Mouse (Mus musculus) left cerebral cortex, adult 11 months (tissue): ENCODE results near the gene Zbtb48.

Source experiments
- DNase-seq: peaks from one replicate; pipeline ENCODE4 v3.0.0; 2022; ENCODE audit warnings: low spot score

The Zbtb48 gene

DNA sequence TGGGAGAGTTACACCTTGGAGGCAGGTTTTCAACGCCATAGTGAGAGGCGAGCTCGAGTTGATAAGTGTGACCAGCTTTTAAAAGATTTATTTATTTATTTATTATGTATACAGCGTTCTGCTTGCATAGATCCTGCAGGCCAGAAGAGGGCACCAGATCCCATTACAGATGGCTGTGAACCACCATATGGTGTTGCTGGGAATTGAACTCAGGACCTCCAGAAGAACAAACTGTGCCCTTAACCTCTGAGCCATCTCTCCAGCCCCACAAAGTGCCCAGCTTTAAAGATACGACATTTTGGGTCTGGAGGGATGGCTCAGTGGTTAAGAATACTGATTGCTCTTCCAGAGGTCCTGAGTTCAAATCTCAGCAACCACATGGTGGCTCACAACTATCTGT is 1.6 kb upstream of the Zbtb48 start:
- DNase-seq, result no peak

DNA sequence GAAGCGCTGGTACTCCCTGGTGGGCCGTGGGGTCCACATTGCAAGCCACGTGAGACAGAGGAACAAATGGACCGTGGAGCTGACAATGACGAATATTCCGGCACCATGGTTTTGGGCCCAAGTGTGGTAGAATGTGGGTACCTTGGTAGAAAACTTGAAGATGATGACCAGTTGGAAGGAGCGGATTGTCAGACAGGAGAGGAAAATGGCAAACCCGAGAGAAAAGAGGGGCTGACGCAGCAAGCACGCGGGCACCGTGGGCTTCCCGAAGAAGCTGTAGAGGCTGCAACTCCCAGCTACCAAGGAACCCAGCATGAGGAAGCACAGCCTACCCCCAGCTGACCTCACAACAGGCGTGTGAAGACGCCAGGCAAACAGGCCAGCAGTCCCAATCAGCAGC is 985 bp upstream of the Zbtb48 start:
- DNase-seq, result no peak

- DNase-seq, result no peak
These were observed 541 bp downstream of the Zbtb48 start for GRCm38 (mm10) chr4:152026751-152027508.

- DNase-seq, result no peak
These were observed 2.9 kb downstream of the Zbtb48 start for GRCm38 (mm10) chr4:152024525-152024924.

DNA sequence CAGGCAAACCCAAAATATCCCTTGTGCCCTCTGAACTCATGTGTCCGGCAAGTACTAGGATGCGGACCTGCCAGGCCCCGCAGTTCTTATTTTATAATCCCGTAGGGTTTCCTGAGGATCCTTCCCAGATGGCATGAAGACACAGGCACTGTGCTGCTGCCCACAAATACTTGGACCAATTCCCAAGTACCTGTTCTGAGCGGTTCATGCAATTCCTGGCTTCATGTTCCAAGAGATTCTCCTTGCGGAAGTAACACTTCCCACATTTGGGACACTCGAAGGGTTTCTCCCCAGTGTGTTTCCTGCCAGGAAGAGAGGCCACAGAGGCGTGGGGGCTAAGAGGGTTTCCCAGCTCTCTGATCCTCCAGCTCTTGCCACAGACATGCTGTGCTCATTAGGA is 5.0 kb downstream of the Zbtb48 start:
- DNase-seq, result no peak

DNA sequence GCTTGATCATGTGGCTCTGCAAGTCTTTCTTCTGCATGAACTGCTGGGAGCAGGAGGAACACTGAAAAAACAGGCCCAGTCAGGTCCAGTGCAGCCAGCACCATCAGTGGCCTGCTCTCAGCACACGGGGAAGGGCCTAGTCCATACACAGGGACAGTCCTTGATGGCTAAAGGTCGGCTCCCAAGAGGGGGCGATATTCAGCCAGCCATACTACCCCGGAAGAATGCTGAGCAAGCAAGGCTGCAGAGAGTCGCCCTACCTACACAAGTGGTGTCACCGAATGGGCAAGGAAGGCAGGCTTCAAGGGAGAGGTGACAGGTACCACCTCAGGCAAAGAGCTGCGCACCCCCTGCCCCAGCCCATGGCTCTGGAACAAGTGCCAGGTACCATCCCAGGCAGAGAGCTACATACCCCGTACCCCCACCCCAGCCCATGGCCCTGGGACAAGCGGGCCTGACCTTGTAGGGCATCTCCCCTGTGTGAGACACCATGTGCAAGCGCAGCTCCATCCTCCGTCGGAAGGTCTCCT is 5.8 kb downstream of the Zbtb48 start:
- no peak for DNase-seq

- DNase-seq, result no peak
These were observed 7.4 kb downstream of the Zbtb48 start for GRCm38 (mm10) chr4:152020024-152020423.

DNA sequence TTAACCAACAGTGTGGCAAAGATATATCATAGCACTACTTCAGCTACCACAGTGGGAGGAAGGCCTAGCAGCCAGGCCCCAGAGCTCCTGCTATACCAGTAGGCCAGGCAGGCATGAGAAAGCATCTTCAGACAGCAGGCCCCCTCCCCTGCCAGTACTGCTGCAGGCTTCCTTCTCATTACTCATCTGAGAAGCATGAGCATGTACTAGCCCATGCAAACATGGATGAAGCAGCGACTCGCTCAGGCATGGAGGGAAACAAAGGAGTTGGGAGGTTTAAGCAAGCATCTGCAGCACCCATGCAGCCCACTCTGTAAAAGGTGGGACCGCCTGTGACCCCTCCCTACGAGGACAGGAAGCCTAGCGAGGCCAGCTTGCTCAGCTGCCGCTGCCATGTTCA is 8.4 kb downstream of the Zbtb48 start:
- no peak for DNase-seq

DNA sequence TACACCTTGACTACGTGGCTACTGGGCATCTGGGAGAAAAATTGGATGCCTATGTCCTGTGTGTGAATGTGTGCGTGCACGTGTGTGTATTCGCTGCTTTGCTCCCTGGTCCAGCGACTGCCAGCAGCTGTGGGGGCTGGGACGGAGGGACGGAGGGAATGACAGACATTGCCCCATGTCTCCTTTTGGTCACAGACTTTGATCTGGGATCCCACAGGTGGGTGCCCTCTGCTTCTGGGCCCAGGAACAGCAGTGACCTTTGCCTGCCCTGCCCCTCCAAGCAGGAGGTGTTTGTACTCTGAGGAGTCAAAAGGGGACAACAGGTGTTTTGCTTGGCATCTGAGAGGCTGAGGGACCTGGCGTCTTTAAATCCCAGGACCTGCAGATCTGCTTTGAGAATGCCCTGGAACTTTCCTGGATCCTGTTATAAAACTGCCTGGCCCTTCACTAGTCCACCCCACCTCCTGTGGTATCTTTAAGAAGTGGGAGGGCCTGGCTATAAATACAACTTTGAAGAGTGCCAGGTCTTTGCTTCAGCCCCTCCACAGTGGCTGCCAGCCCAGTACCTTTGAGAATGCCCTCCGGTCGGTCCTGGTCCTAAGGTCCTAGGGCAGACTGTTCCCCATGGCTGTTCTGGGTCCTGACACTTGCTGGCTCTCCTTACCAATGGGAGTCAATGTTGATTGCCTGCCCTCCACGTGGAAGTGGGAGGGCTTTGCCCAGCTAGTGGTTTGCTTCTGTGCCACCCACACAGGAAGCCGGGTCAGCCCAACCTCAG is 14.2 kb downstream of the Zbtb48 start:
- DNase-seq, result no peak

GRCm38 (mm10) chr4:152012109-152012508 is 15.4 kb downstream of the Zbtb48 start:
- DNase-seq, result no peak

DNA sequence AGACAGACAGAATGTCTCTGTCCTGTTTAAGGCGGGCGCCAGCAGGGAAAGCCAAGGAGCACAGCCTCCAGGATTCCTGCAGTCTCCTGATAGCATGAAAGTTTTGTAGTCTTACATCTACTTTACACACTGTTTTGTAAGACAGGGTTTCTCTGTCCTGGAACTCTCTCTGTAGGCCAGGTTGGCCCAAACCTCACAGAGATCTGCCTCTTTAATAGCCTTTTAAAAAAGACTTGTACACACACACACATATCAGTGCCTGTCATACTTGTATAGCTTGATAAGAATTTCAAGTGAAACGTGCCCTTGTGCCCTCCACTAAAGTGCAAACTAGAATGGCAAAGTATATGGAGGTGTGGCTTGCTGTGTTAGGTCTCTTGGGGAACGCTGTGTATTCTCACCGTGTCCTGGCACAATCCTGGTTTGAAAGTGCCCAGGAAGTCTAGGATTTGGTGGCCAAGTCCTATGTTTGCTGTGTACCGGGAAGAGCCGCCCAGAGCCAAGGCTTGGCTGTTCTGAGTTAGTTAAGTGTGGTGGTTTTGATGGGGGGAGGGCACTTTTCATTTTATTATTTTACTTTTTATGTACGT is 16.2 kb downstream of the Zbtb48 start:
- DNase-seq, result no peak

- no peak for DNase-seq
These were observed 16.8 kb downstream of the Zbtb48 start for GRCm38 (mm10) chr4:152010707-152011134.

DNA sequence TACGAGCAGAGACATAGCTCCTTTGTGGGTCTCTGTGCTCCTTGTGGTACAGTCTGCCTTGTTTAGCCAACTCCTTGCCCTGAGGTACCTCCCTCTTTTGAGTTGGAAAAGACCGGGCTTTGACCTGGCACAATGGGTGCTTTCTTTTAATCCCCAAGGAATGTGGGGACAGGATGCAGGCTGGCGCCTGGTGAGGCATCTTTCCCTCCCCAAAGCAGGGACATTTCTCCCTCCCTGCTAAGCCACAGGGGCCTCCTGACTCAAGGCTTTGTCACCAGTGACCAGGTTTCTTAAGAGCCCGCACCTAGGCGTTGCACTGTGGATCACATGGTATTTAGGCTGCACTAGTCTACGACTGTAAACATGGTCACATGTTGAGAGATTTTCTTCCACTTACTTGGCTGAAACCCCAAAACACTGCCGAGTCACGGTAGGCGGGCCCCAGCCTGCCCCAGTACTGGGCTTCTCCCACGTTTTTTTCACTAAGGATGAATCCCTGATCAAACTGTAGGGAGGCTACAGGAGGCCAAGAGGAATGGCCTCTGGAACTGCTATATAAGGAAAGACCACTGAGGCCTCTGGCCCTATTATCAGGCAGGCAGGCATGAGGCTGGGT is 17.3 kb downstream of the Zbtb48 start:
- no peak for DNase-seq

DNA sequence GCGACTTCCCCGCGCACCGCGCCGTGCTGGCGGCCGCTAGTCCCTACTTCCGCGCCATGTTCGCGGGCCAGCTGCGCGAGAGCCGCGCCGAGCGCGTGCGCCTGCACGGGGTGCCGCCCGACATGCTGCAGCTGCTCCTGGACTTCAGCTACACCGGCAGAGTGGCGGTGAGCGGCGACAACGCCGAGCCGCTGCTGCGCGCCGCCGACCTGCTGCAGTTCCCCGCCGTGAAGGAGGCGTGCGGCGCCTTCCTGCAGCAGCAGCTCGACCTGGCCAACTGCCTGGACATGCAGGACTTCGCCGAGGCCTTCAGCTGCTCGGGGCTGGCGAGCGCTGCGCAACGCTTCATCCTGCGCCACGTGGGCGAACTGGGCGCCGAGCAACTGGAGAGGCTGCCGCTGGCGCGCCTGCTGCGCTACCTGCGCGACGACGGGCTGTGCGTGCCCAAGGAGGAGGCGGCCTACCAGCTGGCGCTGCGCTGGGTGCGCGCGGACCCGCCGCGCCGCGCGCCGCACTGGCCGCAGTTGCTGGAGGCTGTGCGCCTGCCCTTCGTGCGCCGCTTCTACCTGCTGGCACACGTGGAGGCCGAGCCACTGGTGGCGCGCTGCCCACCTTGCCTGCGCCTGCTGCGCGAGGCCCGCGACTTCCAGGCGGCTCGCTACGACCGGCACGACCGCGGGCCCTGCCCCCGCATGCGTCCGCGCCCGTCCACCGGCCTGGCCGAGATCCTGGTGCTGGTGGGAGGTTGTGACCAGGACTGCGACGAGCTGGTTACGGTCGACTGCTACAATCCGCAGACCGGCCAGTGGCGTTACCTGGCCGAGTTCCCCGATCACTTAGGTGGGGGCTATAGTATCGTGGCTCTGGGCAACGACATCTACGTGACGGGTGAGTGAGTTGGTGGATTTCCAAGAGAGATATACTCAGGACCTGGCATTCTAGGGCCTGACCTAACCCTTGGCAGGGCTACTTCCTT is 18.1 kb downstream of the Zbtb48 start:
- DNase-seq, result peak; percentile 75

DNA sequence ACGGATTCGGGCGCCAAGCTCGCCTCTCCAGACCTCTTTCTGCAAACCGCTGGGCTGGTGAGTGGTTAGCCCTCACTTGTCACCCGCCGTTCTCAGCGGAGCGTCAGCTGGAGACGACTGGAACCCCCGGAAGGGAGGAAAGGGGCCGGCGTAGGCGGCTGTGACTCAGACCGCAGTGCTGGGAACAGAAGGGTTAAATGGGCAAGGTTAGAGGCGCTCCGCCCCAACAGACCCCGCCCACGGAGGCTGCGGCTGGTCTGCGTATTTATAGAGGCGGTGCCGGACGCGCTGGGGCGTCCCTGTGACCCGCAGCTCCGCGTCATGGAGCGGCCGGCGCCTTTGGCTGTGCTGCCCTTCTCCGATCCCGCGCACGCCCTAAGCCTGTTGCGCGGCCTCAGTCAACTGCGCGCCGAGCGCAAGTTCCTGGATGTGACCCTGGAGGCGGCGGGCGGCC is 18.8 kb downstream of the Zbtb48 start, which contains the start of gene Klhl21:
Gene Klhl21 (plus strand): TSS at position 182 of the 454 bp plus-strand sequence.
- DNase-seq, result peak; percentile 88

- DNase-seq, result no peak
These were observed 19.3 kb downstream of the Zbtb48 start for GRCm38 (mm10) chr4:152008148-152008500.

- no peak for DNase-seq
These were observed 19.9 kb downstream of the Zbtb48 start for GRCm38 (mm10) chr4:152007481-152008147.

GRCm38 (mm10) chr4:152006812-152007211 is 20.7 kb downstream of the Zbtb48 start:
- no peak for DNase-seq

DNA sequence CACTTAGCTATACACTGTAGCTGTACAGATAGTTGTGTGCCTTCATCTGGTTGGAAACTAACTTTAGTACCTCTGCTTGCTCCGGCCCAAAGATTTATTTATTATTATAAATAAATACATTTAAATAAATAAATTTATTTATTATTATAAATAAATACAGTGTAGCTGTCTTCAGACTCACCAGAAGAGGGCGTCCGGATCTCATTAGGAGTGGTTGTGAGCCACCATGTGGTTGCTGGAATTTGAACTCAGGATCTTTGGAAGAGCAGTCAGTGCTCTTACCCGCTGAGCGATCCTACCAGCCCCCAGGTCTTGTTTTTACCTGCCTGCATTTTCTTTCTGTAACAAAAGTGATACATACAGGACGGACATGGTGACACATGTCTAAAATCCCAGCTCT is 21.3 kb downstream of the Zbtb48 start:
- no peak for DNase-seq

GRCm38 (mm10) chr4:152002063-152002462 is 25.4 kb downstream of the Zbtb48 start:
- no peak for DNase-seq
